Mouse (Mus musculus): Measurements from ENCODE around the gene A3galt2. TPM values are rescaled to one million over a fixed set of nuclear protein-coding genes. Genes with fewer than 3 reads are reported as not detected.

Gene A3galt2
- polyA plus RNA-seq, 1 experiment from 2014 or later: 0.53 TPM

GRCm38 (mm10) chr4:128806043-128806826, 51.1 kb downstream of the A3galt2 start, which contains the start of gene Zfp362:
TSS of gene Zfp362 (minus strand) at chr4:128806045.
- peaks cover 49% of the 10 kb centered on the region for H3K4me1 ChIP-seq (replicated peaks)
- H3K27ac ChIP-seq: peak within 1 kb of the TSS; percentile 98
- under 1% methylated on average over 60 of the region's 111 CpGs for WGBS
- H3K4me2 ChIP-seq: peak within 1 kb of the TSS; percentile 99
- H3K9ac ChIP-seq: peak within 1 kb of the TSS; percentile 99
- no peaks in the 10 kb centered on the region for H3K9me3 ChIP-seq
- ATAC-seq (ENCODE audit: low FRiP score): peak; percentile 43
- H3K4me3 ChIP-seq: peak within 1 kb of the TSS; percentile 87
- no peaks in the 10 kb centered on the region for H3K36me3 ChIP-seq
- H3K27me3 ChIP-seq: no peaks in the 10 kb centered on the region

- Histone ChIP-seq H3K4me1 (replicated peaks) (peaks cover 45% of the 10 kb centered on the region), H3K27ac (peak overlapping the region; percentile 98), H3K9ac (peak overlapping the region; percentile 99), H3K36me3 (no peaks in the 10 kb centered on the region), H3K4me3 (peak overlapping the region; percentile 87), H3K9me3 (no peaks in the 10 kb centered on the region), H3K27me3 (no peaks in the 10 kb centered on the region), H3K4me2 (peak overlapping the region; percentile 99)
- WGBS: under 1% methylated on average over 15 of the region's 15 CpGs
- ATAC-seq (ENCODE audit: low FRiP score): peak; percentile 46
These were observed 51.6 kb downstream of the A3galt2 start for GRCm38 (mm10) chr4:128806827-128807179.

DNA sequence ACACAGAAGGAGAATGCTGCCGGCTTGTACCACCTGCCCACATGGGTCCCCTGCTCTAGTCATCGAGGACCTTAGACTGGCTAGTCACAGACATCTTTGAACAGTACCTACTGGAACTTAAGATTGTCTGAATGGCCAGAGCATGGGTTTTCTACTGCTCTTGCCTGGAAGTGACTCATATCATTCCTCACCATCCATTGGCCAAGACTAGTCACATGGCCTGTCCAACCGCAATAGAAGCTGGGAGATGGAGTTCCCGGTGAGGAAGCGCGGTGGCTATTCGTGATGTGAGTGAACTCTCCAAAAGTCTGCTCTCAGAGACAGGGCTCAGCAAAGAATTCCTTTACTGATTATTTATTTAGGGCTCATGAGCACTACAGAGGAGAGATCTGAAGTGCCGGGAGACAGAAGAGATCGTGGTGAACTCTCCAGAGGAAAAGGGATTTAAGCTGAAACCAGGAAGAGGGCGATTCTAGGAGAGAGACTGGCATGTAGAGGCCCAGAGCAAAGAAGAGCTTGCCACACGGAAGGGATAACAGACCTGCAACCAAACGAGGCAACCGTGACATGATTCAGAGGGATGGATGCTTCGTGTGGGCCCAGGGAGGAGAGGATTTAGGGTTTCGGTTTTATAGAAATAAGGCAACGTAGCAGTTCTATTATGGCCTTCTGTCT, 56.4 kb downstream of the A3galt2 start:
- Histone ChIP-seq H3K4me1 (replicated peaks) (peaks cover 24% of the 10 kb centered on the region), H3K36me3 (no peaks in the 10 kb centered on the region), H3K9ac (peak overlapping the region; percentile 78), H3K27ac (peak overlapping the region; percentile 67), H3K4me3 (peak overlapping the region; percentile 56), H3K9me3 (no peaks in the 10 kb centered on the region), H3K4me2 (peak overlapping the region; percentile 71), H3K27me3 (no peaks in the 10 kb centered on the region)
- peak; percentile 93 for ATAC-seq (ENCODE audit: low FRiP score)
- 15% methylated on average over 16 of the region's 16 CpGs for WGBS

- H3K9me3 ChIP-seq: no peaks in the 10 kb centered on the region
- 64% methylated on average over 7 of the region's 7 CpGs for WGBS
- no peak overlapping the region for H3K4me2 ChIP-seq
- no peaks in the 10 kb centered on the region for H3K36me3 ChIP-seq
- H3K27ac ChIP-seq: no peak overlapping the region
- H3K9ac ChIP-seq: no peak overlapping the region
- no peak overlapping the region for H3K4me3 ChIP-seq
- ATAC-seq (ENCODE audit: low FRiP score): no peak
- peaks cover 8% of the 10 kb centered on the region for H3K4me1 ChIP-seq (replicated peaks)
- no peaks in the 10 kb centered on the region for H3K27me3 ChIP-seq
These were observed 61.8 kb downstream of the A3galt2 start for GRCm38 (mm10) chr4:128817011-128817410.

Other genes starting within 250 kb of the A3galt2 start
- gene Zscan20, start 145.3 kb upstream of the A3galt2 start, polyA plus RNA-seq (2015; fragmentation: Nextera tagmentation; extraction: Ambion mirVana): 4.6 and 5.9 TPM in 2 replicates
- 1.3 and 1.4 TPM in 2 replicates for gene Tlr12, start 136.7 kb upstream of the A3galt2 start, polyA plus RNA-seq (2015; fragmentation: Nextera tagmentation; extraction: Ambion mirVana)
- 31.3 and 35.8 TPM in 2 replicates for gene Phc2, start 100.7 kb upstream of the A3galt2 start, polyA plus RNA-seq (2015; fragmentation: Nextera tagmentation; extraction: Ambion mirVana)
- gene Zfp362, start 50.7 kb downstream of the A3galt2 start, polyA plus RNA-seq (2015; fragmentation: Nextera tagmentation; extraction: Ambion mirVana): 36.9 and 39.0 TPM in 2 replicates
- 19.2 and 20.0 TPM in 2 replicates for gene Trim62, start 128.2 kb downstream of the A3galt2 start, polyA plus RNA-seq (2015; fragmentation: Nextera tagmentation; extraction: Ambion mirVana)
- gene Azin2, start 207.1 kb downstream of the A3galt2 start, polyA plus RNA-seq (2015; fragmentation: Nextera tagmentation; extraction: Ambion mirVana): 18.4 and 19.9 TPM in 2 replicates
- 90.4 and 92.7 TPM in 2 replicates for gene Ak2, start 236.6 kb downstream of the A3galt2 start, polyA plus RNA-seq (2015; fragmentation: Nextera tagmentation; extraction: Ambion mirVana)